ENCODE assay signal across 9 mouse cellular contexts in the genomic region with DNA sequence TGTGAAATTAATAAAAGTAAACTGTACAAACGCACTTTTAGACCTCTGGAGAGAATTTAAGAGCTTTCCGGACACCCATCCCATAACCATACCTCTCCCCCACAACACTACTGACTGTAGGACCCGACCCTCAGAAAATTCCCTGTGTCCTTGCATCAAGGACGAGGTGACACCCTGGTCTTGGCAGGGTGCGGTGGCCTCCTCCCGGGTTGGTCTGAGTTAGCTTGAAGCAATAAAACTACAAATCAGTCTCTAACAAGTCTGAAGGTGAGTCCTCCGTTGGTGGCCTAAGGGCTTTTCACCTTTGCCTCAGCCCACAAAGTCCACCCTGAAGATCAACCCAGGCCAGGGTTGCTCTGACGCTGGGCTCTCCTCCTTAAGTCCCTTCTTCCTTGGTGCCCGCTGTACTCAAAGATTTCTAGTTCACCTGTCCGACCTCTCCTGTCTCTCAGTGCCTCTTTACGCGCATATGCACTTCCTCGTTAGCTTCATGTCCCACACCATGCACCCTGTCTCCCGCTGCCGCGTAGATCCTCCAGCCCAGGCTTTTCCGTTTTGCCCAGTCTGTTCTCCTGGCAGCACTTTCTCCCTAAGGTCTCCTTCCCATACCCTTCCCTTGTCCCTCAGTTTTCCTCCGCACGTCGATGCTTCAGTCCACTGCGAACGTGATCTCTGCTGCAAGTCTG. TPM values are rescaled to one million over a fixed set of nuclear protein-coding genes. Genes with fewer than 3 reads are reported as not detected.
A peak's percentile ranks its signal among the peaks of the same experiment; 100 is the strongest.
DNase-seq lines count a peak whose midpoint lies in the region; ATAC-seq and TF ChIP-seq lines count a peak whose summit lies in the region.
"Had no signal": no experiment of that assay in that cellular context is flagged by ENCODE, and none has a peak within 500 bp of the region (broad histone marks: within the 10 kb centered on the region; RNA-seq: fewer than 3 reads in every experiment).

No protein-coding gene starts in this region.

- H3K4me2 ChIP-seq in forebrain, postnatal 0 days (ENCODE audit: low read depth), result peak overlapping the region; percentile 97
- H3K4me2 ChIP-seq in midbrain, embryonic 16.5 days (ENCODE audit: low read length), result peak overlapping the region; percentile 99

- WGBS in forebrain, postnatal 0 days, result 18% methylated on average over 22 of the region's 22 CpGs
- 17% methylated on average over 22 of the region's 22 CpGs for WGBS in midbrain, embryonic 16.5 days

- peak; percentile 26 for DNase-seq in adrenal gland, postnatal 10 days
- DNase-seq in adrenal gland, adult 18-20 months (ENCODE audit: low spot score in 2 of 2), result no peak
- no peak for DNase-seq in forebrain, postnatal 0 days
- peak; percentile 26 for DNase-seq in kidney, postnatal 14 days
- DNase-seq in MN1 (ENCODE audit: low spot score), result no peak
- DNase-seq in right cerebral cortex, adult 2 months (ENCODE audit: low spot score in 2 of 2), result no peak

- H3K9ac ChIP-seq in forebrain, postnatal 0 days, result peak overlapping the region; percentile 74
- peak overlapping the region; percentile 90 for H3K9ac ChIP-seq in midbrain, embryonic 16.5 days (ENCODE audit: low read depth, low read length)

- H3K27ac ChIP-seq in forebrain, postnatal 0 days (ENCODE audit: low read depth, low read length), result no peak overlapping the region
- no peak overlapping the region for H3K27ac ChIP-seq in midbrain, embryonic 16.5 days (ENCODE audit: low read length)

- no peak for TF ChIP-seq CTCF in E14TG2a.4 (conservative IDR thresholded peaks at IDR 0.05; ENCODE audit: low read length)
- TF ChIP-seq CTCF in forebrain, postnatal 0 days (IDR thresholded peaks at IDR 0.05; ENCODE audit: low read depth), result no peak

- H3K4me3 ChIP-seq in E14TG2a.4 (replicated peaks; ENCODE audit: low read length), result peak overlapping the region; percentile 96
- H3K4me3 ChIP-seq in forebrain, postnatal 0 days (ENCODE audit: low read depth, low read length), result peak overlapping the region; percentile 95
- peak overlapping the region; percentile 82 for H3K4me3 ChIP-seq in midbrain, embryonic 16.5 days (ENCODE audit: low read depth, low read length)

- H3K4me1 ChIP-seq in E14TG2a.4 (replicated peaks; ENCODE audit: low read depth, low read length), result peaks cover 47% of the 10 kb centered on the region
- peaks cover 9% of the 10 kb centered on the region for H3K4me1 ChIP-seq in forebrain, postnatal 0 days (ENCODE audit: insufficient read depth)
- peaks cover 20% of the 10 kb centered on the region for H3K4me1 ChIP-seq in midbrain, embryonic 16.5 days (ENCODE audit: control insufficient read depth, insufficient read depth, low read length)

- H3K36me3 ChIP-seq in E14TG2a.4 (ENCODE audit: insufficient read depth, low read length), result no peaks in the 10 kb centered on the region
- H3K36me3 ChIP-seq in forebrain, postnatal 0 days (ENCODE audit: insufficient read depth), result no peaks in the 10 kb centered on the region
- no peaks in the 10 kb centered on the region for H3K36me3 ChIP-seq in midbrain, embryonic 16.5 days (ENCODE audit: control insufficient read depth, insufficient read depth, low read length)

- peaks cover 8% of the 10 kb centered on the region for H3K27me3 ChIP-seq in E14TG2a.4 (ENCODE audit: insufficient read depth, low read length)
- no peaks in the 10 kb centered on the region for H3K27me3 ChIP-seq in forebrain, postnatal 0 days (ENCODE audit: insufficient read depth, low read length)
- H3K27me3 ChIP-seq in midbrain, embryonic 16.5 days (ENCODE audit: control insufficient read depth, insufficient read depth, low read depth, low read length), result no peaks in the 10 kb centered on the region

- ATAC-seq in forebrain, postnatal 0 days, result no peak
- no peak for ATAC-seq in midbrain, embryonic 16.5 days

- H3K9me3 ChIP-seq in E14TG2a.4 (ENCODE audit: low read length), result no peaks in the 10 kb centered on the region
- H3K9me3 ChIP-seq in forebrain, postnatal 0 days (ENCODE audit: low read length), result no peaks in the 10 kb centered on the region
- H3K9me3 ChIP-seq in midbrain, embryonic 16.5 days (replicated peaks; ENCODE audit: control insufficient read depth, low read length, poor library complexity, severe bottlenecking), result no peaks in the 10 kb centered on the region

RNA-seq across cellular contexts. Expression of a gene that starts 1.0 kb away (rescaled TPM):
- total RNA-seq in adrenal gland, postnatal 10 days (2021), result 10 to 100 TPM; 36.4 to 36.6 TPM
- total RNA-seq in adrenal gland, adult 18-20 months (2021), result 10 to 100 TPM; 48.5 to 62.8 TPM
- total RNA-seq in forebrain, postnatal 0 days (2014; rRNA removed), result 26.6 and 35.4 TPM in 2 replicates
- 11.4 and 15.3 TPM in 2 replicates for polyA plus RNA-seq in forebrain, postnatal 0 days (2015; fragmentation: Nextera tagmentation; extraction: Ambion mirVana)
- 5.6 and 5.9 TPM in 2 replicates for polyA plus RNA-seq in midbrain, embryonic 16.5 days (2015; fragmentation: Nextera tagmentation; extraction: Ambion mirVana)

RNA-seq across cellular contexts. Expression of a gene that starts 32.2 kb away (rescaled TPM):
- total RNA-seq in adrenal gland, postnatal 10 days (2021), result 10 to 100 TPM; 10.2 to 17.2 TPM
- 1 to 10 TPM; 6.7 to 9.4 TPM for total RNA-seq in adrenal gland, adult 18-20 months (2021)
- not detected in 2 replicates for total RNA-seq in forebrain, postnatal 0 days (2014; rRNA removed)
- not detected in 2 replicates for polyA plus RNA-seq in forebrain, postnatal 0 days (2015; fragmentation: Nextera tagmentation; extraction: Ambion mirVana)
- polyA plus RNA-seq in midbrain, embryonic 16.5 days (2015; fragmentation: Nextera tagmentation; extraction: Ambion mirVana), result not detected in 2 replicates
- polyA plus RNA-seq: gonadal fat pad, adult 2 months had no signal

Comparison
In these comparisons a context has a peak if more than half of its experiments do, and no peak if none do; other contexts are left out.
1. DNase-seq: peak in adrenal gland, postnatal 10 days (single experiment) and kidney, postnatal 14 days (single experiment); none in adrenal gland, adult 18-20 months (0 of 2), forebrain, postnatal 0 days (single experiment), MN1 (single experiment) and right cerebral cortex, adult 2 months (0 of 2).
2. Peak in every context shown above with its lines, with median percentiles within 50 percentile points of each other: H3K4me3 ChIP-seq.